Mouse (Mus musculus): ENCODE results near the gene Wdhd1. TPM values are rescaled to one million over a fixed set of nuclear protein-coding genes. Genes with fewer than 3 reads are reported as not detected.

Wdhd1 gene
- total and polyA plus RNA-seq, 3 experiments = 37.1 to 81.0 (median 61.4) TPM

- H3K27ac ChIP-seq (ENCODE audit: insufficient read depth, low read depth) = no peak overlapping the region
Measured at GRCm38 (mm10) chr14:47225931-47226330, 50.7 kb downstream of the Wdhd1 start.

GRCm38 (mm10) chr14:47224476-47225325 is 52.0 kb downstream of the Wdhd1 start:
- no peaks in the 10 kb centered on the region for H3K9me3 ChIP-seq (replicated peaks; ENCODE audit: low read length)
- no peak overlapping the region for H3K27ac ChIP-seq (ENCODE audit: insufficient read depth, low read depth)
- no peaks in the 10 kb centered on the region for H3K79me2 ChIP-seq (replicated peaks; ENCODE audit: control insufficient read depth, extremely low read depth, insufficient read depth, poor library complexity, severe bottlenecking)
- H3K4me1 ChIP-seq (ENCODE audit: control insufficient read depth in 1 of 2, insufficient read depth in 2 of 2) = peaks cover 0 to 2% of the 10 kb centered on the region in 2 experiments; a peak in 1 of 4 replicates
- no peaks in the 10 kb centered on the region for H3K27me3 ChIP-seq (replicated peaks)
- no peak overlapping the region for H3K9ac ChIP-seq (ENCODE audit: insufficient read depth, low read depth)
- no peak for TF ChIP-seq UBTF (IDR thresholded peaks at IDR 0.05; ENCODE audit: low read depth, low read length)
- peak in 1 of 2 experiments; percentile 15; a peak in 1 of 4 replicates for TF ChIP-seq CTCF (conservative IDR thresholded peaks at IDR 0.05 in 1 of 2, IDR thresholded peaks at IDR 0.05 in 1 of 2; ENCODE audit: low read depth in 2 of 2, low read length in 2 of 2)
- dilution Hi-C loops (cut with MboI; ENCODE audit: extremely low pct_ligation_motif_present, extremely low pct_unique_long_range_greater_than_20kb, low sequenced_read_pairs) (no loop called here), in situ Hi-C loops (cut with MboI; ENCODE audit: low pct_ligation_motif_present, low pct_unique_long_range_greater_than_20kb, low sequenced_read_pairs) (loop anchor here (25.0 kb wide), 1 partner anchor 337 kb away; the partner anchor contains the start of gene Samd4)
- no peaks in the 10 kb centered on the region for H3K36me3 ChIP-seq (replicated peaks in 1 of 2; ENCODE audit: control insufficient read depth in 1 of 2, insufficient read depth in 1 of 2, low read length in 1 of 2)
- no peak overlapping the region for H3K4me3 ChIP-seq (replicated peaks in 1 of 3; ENCODE audit: low read depth in 2 of 3, low read length in 2 of 3, poor library complexity in 1 of 3)
- DNase-seq (ENCODE audit: extremely low read depth) = no peak
- no peak overlapping the region for H3K4me2 ChIP-seq (ENCODE audit: insufficient read depth, low read depth, poor library complexity, severe bottlenecking)

More at GRCm38 (mm10) chr14:47225931-47226330, 50.7 kb downstream of the Wdhd1 start:
- no peak for DNase-seq (ENCODE audit: extremely low read depth)
- Histone ChIP-seq H3K36me3 (replicated peaks in 1 of 2; ENCODE audit: control insufficient read depth in 1 of 2, insufficient read depth in 1 of 2, low read length in 1 of 2) (no peaks in the 10 kb centered on the region), H3K4me3 (replicated peaks in 1 of 3; ENCODE audit: low read depth in 2 of 3, low read length in 2 of 3, poor library complexity in 1 of 3) (no peak overlapping the region), H3K4me1 (ENCODE audit: control insufficient read depth in 1 of 2, insufficient read depth in 2 of 2) (peaks cover 0 to 2% of the 10 kb centered on the region in 2 experiments; a peak in 1 of 4 replicates), H3K4me2 (ENCODE audit: insufficient read depth, low read depth, poor library complexity, severe bottlenecking) (no peak overlapping the region), H3K79me2 (replicated peaks; ENCODE audit: control insufficient read depth, extremely low read depth, insufficient read depth, poor library complexity, severe bottlenecking) (no peaks in the 10 kb centered on the region), H3K9ac (ENCODE audit: insufficient read depth, low read depth) (no peak overlapping the region), H3K9me3 (replicated peaks; ENCODE audit: low read length) (no peaks in the 10 kb centered on the region), H3K27me3 (replicated peaks) (no peaks in the 10 kb centered on the region)
- TF ChIP-seq MAX (IDR thresholded peaks at IDR 0.05; ENCODE audit: low read length) (no peak), EP300 (IDR thresholded peaks at IDR 0.05; ENCODE audit: low read length) (no peak), SIN3A (IDR thresholded peaks at IDR 0.05; ENCODE audit: low read length) (no peak), POLR2AphosphoS2 (IDR thresholded peaks at IDR 0.05; ENCODE audit: low read depth, low read length) (no peak), HCFC1 (IDR thresholded peaks at IDR 0.05; ENCODE audit: low read depth, low read length) (no peak), SMC3 (IDR thresholded peaks at IDR 0.05; ENCODE audit: low read depth, low read length) (no peak), USF2 (conservative IDR thresholded peaks at IDR 0.05; ENCODE audit: low read depth, low read length) (no peak), IRF4 (IDR thresholded peaks at IDR 0.05; ENCODE audit: low read depth, low read length) (no peak), BHLHE40 (IDR thresholded peaks at IDR 0.05; ENCODE audit: low read depth, low read length) (no peak), POLR2A (IDR thresholded peaks at IDR 0.05; ENCODE audit: low read depth, low read length) (no peak), MYC (IDR thresholded peaks at IDR 0.05; ENCODE audit: low read depth, low read length) (no peak), JUN (IDR thresholded peaks at IDR 0.05; ENCODE audit: insufficient read depth, low read depth, low read length) (no peak), ZC3H11A (IDR thresholded peaks at IDR 0.05; ENCODE audit: low read depth, low read length) (no peak), CTCF (conservative IDR thresholded peaks at IDR 0.05 in 1 of 2, IDR thresholded peaks at IDR 0.05 in 1 of 2; ENCODE audit: low read depth in 2 of 2, low read length in 2 of 2) (no peak), TBP (conservative IDR thresholded peaks at IDR 0.05; ENCODE audit: low read depth, low read length) (no peak), ZMIZ1 (IDR thresholded peaks at IDR 0.05; ENCODE audit: low read depth, low read length) (no peak), TCF12 (IDR thresholded peaks at IDR 0.05; ENCODE audit: low read depth, low read length) (no peak), NELFE (IDR thresholded peaks at IDR 0.05; ENCODE audit: low read depth, low read length) (no peak), ELF1 (IDR thresholded peaks at IDR 0.05; ENCODE audit: low read depth, low read length) (no peak)
- in situ Hi-C loops (cut with MboI; ENCODE audit: low pct_ligation_motif_present, low pct_unique_long_range_greater_than_20kb, low sequenced_read_pairs) = loop anchor here (25.0 kb wide), 1 partner anchor 339 kb away; the partner anchor contains the start of gene Samd4
- dilution Hi-C loops (cut with MboI; ENCODE audit: extremely low pct_ligation_motif_present, extremely low pct_unique_long_range_greater_than_20kb, low sequenced_read_pairs) = no loop called here

Measured in CH12.LX (cell line).